Mouse (Mus musculus): ENCODE measurements at regions not wholly inside any gene's neighbourhood (a gene's known extent, or its start where the extent isn't known, plus 50 kb on each side); places are given as distances from the start of the nearest gene placed in this dataset.
"Not testable (repeated sequence)": the region's sequence is repeated elsewhere in the genome, so short reads cannot be mapped to it uniquely, and the experiment has no call there.

DNA sequence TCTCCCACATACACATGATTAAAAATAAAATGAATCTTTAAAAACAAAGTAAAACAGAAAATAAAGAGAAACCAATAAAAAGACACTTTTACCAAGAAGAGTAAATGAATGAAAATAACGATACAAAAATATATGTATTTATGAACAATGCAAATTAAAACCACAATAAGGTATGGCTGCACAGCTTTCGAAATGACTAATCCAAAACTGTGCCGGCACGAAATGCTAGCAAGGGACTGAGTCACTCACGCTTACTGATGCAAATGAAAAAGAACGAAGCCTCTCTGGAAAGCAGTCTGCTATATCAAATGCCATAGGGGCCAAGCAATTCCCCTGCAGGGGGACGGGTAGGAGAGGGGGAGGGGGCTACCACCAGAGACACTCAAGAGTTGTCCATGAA, 704.0 kb downstream of the 4930447A16Rik start:
- TF ChIP-seq CTCF (IDR thresholded peaks at IDR 0.05; ENCODE audit: borderline replicate concordance, insufficient read depth, low read depth, low read length): no peak
- no peak for TF ChIP-seq POLR2A (IDR thresholded peaks at IDR 0.05; ENCODE audit: borderline replicate concordance, insufficient read depth, low read length)
- no peaks in the 10 kb centered on the region for H3K27me3 ChIP-seq (ENCODE audit: control insufficient read depth, insufficient read depth, low read length)
- no peak for DNase-seq
- H3K27ac ChIP-seq (ENCODE audit: insufficient read depth, low read length): no peak overlapping the region
- WGBS: 44% methylated on average over 7 of the region's 7 CpGs
- no peaks in the 10 kb centered on the region for H3K4me1 ChIP-seq (ENCODE audit: control insufficient read depth, insufficient read depth, low read length)
- H3K4me3 ChIP-seq (replicated peaks; ENCODE audit: insufficient read depth, low read depth, low read length): no peak overlapping the region

DNA sequence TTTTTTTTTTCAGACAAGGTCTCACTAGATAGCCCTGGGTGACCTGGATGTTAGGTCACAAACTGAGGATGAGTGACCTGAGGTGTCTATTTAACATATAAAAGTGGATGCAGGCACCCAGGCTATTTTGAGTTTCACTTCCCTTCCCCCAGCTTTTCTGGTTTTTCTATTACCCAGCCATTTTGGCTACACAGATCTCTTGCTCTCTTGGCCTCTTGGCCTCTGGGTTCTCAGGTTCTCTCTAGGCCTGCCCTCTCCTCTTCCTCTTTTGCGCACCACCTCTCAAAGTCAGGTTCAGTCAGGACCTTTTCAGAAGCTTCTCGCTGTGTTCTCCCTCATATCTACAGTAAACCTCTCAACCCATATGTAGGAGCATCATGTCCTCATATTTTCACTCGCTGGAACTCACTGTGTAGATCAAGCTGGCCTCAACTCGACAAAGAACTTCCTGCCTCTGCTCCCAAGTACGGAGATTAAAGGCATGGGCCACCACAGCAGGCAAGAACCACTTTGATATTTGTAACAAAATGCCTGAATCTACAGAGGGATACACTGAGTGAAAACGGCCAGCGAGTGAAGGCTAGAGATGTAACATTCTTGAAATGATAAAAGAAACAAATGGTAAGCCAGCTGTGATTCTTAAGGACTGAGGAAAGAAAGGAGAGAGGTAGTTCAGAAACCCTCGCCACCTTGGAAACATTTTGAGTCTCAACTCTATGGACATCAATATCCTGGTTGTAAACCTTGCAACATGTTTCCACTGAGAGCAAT, 704.7 kb downstream of the 4930447A16Rik start:
- no peak for DNase-seq
- TF ChIP-seq POLR2A (IDR thresholded peaks at IDR 0.05; ENCODE audit: borderline replicate concordance, insufficient read depth, low read length) (no peak), CTCF (IDR thresholded peaks at IDR 0.05; ENCODE audit: borderline replicate concordance, insufficient read depth, low read depth, low read length) (no peak)
- no peak overlapping the region for H3K27ac ChIP-seq (ENCODE audit: insufficient read depth, low read length)
- WGBS: 86% methylated on average over 8 of the region's 8 CpGs
- H3K4me3 ChIP-seq (replicated peaks; ENCODE audit: insufficient read depth, low read depth, low read length): no peak overlapping the region
- H3K27me3 ChIP-seq (ENCODE audit: control insufficient read depth, insufficient read depth, low read length): no peaks in the 10 kb centered on the region
- H3K4me1 ChIP-seq (ENCODE audit: control insufficient read depth, insufficient read depth, low read length): no peaks in the 10 kb centered on the region

DNA sequence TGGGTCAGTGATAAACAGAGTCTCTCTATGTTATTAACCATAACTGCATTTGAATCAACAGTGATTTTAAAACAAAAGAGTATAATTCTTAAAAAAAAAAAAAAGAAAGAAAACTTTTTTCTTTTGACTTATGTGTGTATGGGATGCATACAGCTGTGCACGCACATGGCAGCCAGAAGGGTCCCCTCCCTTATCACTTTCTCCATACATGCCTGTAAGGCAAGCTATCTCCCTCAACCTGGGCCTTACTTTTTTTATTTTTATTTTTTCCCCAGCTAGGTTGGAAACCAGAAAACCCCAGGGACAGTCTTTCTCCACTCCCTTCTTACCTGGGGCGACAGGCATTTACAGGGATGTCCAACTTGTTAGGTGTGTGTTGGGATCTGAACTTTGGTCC, 705.3 kb downstream of the 4930447A16Rik start:
- Histone ChIP-seq H3K4me1 (ENCODE audit: control insufficient read depth, insufficient read depth, low read length) (no peaks in the 10 kb centered on the region), H3K27me3 (ENCODE audit: control insufficient read depth, insufficient read depth, low read length) (no peaks in the 10 kb centered on the region), H3K27ac (ENCODE audit: insufficient read depth, low read length) (no peak overlapping the region), H3K4me3 (replicated peaks; ENCODE audit: insufficient read depth, low read depth, low read length) (no peak overlapping the region)
- no peak for DNase-seq
- WGBS: 96% methylated on average over 2 of the region's 2 CpGs
- TF ChIP-seq CTCF (IDR thresholded peaks at IDR 0.05; ENCODE audit: borderline replicate concordance, insufficient read depth, low read depth, low read length) (no peak), POLR2A (IDR thresholded peaks at IDR 0.05; ENCODE audit: borderline replicate concordance, insufficient read depth, low read length) (no peak)

DNA sequence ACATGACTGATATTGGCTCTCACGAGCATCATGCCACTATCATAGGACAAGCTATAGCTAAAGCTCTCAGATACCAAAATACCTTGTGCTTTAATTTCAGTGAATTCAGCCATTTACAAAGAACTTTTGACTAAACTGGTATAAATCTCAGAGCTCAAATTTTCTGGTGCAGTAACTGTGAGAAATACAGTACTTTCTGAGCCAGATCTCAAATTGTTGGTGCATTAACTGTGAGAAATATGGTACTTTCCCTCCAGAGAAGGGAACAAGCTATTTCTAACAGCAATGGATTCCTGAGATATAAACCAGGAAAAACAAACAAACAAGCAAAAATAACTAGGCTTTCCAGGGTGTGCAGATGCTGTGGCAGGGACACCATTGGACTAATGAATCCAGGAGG, 714.3 kb downstream of the 4930447A16Rik start:
- Histone ChIP-seq H3K4me1 (ENCODE audit: control insufficient read depth, insufficient read depth, low read length) (no peaks in the 10 kb centered on the region), H3K4me3 (replicated peaks; ENCODE audit: insufficient read depth, low read depth, low read length) (no peak overlapping the region), H3K27me3 (ENCODE audit: control insufficient read depth, insufficient read depth, low read length) (no peaks in the 10 kb centered on the region), H3K27ac (ENCODE audit: insufficient read depth, low read length) (no peak overlapping the region)
- 88% methylated on average over 1 of the region's 1 CpGs for WGBS
- TF ChIP-seq POLR2A (IDR thresholded peaks at IDR 0.05; ENCODE audit: borderline replicate concordance, insufficient read depth, low read length) (no peak), CTCF (IDR thresholded peaks at IDR 0.05; ENCODE audit: borderline replicate concordance, insufficient read depth, low read depth, low read length) (no peak)
- no peak for DNase-seq

GRCm38 (mm10) chr15:38143495-38143894, 718.1 kb downstream of the 4930447A16Rik start:
- H3K27me3 ChIP-seq (ENCODE audit: control insufficient read depth, insufficient read depth, low read length): no peaks in the 10 kb centered on the region

GRCm38 (mm10) chr15:38151654-38152053, 726.3 kb downstream of the 4930447A16Rik start:
- no peak for TF ChIP-seq CTCF (IDR thresholded peaks at IDR 0.05; ENCODE audit: borderline replicate concordance, insufficient read depth, low read depth, low read length)
- no peak for TF ChIP-seq POLR2A (IDR thresholded peaks at IDR 0.05; ENCODE audit: borderline replicate concordance, insufficient read depth, low read length)
- WGBS: 56% methylated on average over 4 of the region's 4 CpGs

More at GRCm38 (mm10) chr15:38143495-38143894, 718.1 kb downstream of the 4930447A16Rik start:
- H3K27ac ChIP-seq (ENCODE audit: insufficient read depth, low read length): no peak overlapping the region
- 86% methylated on average over 2 of the region's 2 CpGs for WGBS
- H3K4me1 ChIP-seq (ENCODE audit: control insufficient read depth, insufficient read depth, low read length): no peaks in the 10 kb centered on the region
- DNase-seq: no peak
- H3K4me3 ChIP-seq (replicated peaks; ENCODE audit: insufficient read depth, low read depth, low read length): no peak overlapping the region
- no peak for TF ChIP-seq POLR2A (IDR thresholded peaks at IDR 0.05; ENCODE audit: borderline replicate concordance, insufficient read depth, low read length)
- TF ChIP-seq CTCF (IDR thresholded peaks at IDR 0.05; ENCODE audit: borderline replicate concordance, insufficient read depth, low read depth, low read length): no peak

GRCm38 (mm10) chr15:38153821-38154220, 728.5 kb downstream of the 4930447A16Rik start:
- not testable (repeated sequence) for H3K27me3 ChIP-seq (ENCODE audit: control insufficient read depth, insufficient read depth, low read length); H3K4me1 ChIP-seq (ENCODE audit: control insufficient read depth, insufficient read depth, low read length); H3K4me3 ChIP-seq (replicated peaks; ENCODE audit: insufficient read depth, low read depth, low read length); DNase-seq; H3K27ac ChIP-seq (ENCODE audit: insufficient read depth, low read length)

More at GRCm38 (mm10) chr15:38151654-38152053, 726.3 kb downstream of the 4930447A16Rik start:
- Histone ChIP-seq H3K27ac (ENCODE audit: insufficient read depth, low read length) (no peak overlapping the region), H3K4me3 (replicated peaks; ENCODE audit: insufficient read depth, low read depth, low read length) (no peak overlapping the region), H3K27me3 (ENCODE audit: control insufficient read depth, insufficient read depth, low read length) (no peaks in the 10 kb centered on the region), H3K4me1 (ENCODE audit: control insufficient read depth, insufficient read depth, low read length) (no peaks in the 10 kb centered on the region)
- DNase-seq: no peak

- no peaks in the 10 kb centered on the region for H3K4me1 ChIP-seq (ENCODE audit: control insufficient read depth, insufficient read depth, low read length)
- no peaks in the 10 kb centered on the region for H3K27me3 ChIP-seq (ENCODE audit: control insufficient read depth, insufficient read depth, low read length)
- no peak overlapping the region for H3K27ac ChIP-seq (ENCODE audit: insufficient read depth, low read length)
- 86% methylated on average over 2 of the region's 2 CpGs for WGBS
- TF ChIP-seq POLR2A (IDR thresholded peaks at IDR 0.05; ENCODE audit: borderline replicate concordance, insufficient read depth, low read length): no peak
- no peak for TF ChIP-seq CTCF (IDR thresholded peaks at IDR 0.05; ENCODE audit: borderline replicate concordance, insufficient read depth, low read depth, low read length)
- no peak for DNase-seq
- H3K4me3 ChIP-seq (replicated peaks; ENCODE audit: insufficient read depth, low read depth, low read length): no peak overlapping the region
Observed at GRCm38 (mm10) chr15:38159161-38159560, 733.8 kb downstream of the 4930447A16Rik start.
